In genomic region chr3:127498742-127499400, GRCm38 (mm10) we compare ENCODE assay signal across 8 mouse cellular contexts. TPM values are rescaled to one million over a fixed set of nuclear protein-coding genes. Genes with fewer than 3 reads are reported as not detected.
DNase-seq lines count a peak whose midpoint lies in the region; ATAC-seq lines count a peak whose summit lies in the region.

TSS of gene Ank2 (minus strand) at chr3:127499350.

- DNase-seq in thymus, postnatal 4 days = peak; percentile 15
- DNase-seq in thymus, postnatal 0 days (ENCODE audit: low spot score) = no peak
- peak; percentile 32 for DNase-seq in embryo, embryonic 11.5 days (ENCODE audit: low read depth, low spot score)
- no peak for DNase-seq in gonadal fat pad, adult 2 months (ENCODE audit: low read depth)
- DNase-seq in liver = peak; percentile 55

- H3K9ac ChIP-seq in kidney, embryonic 15.5 days = peak within 1 kb of the TSS; percentile 54
- peak within 1 kb of the TSS; percentile 84 for H3K9ac ChIP-seq in neural tube, embryonic 14.5 days (replicated peaks; ENCODE audit: low read depth, low read length)

- H3K36me3 ChIP-seq in kidney, embryonic 15.5 days = no peaks in the 10 kb centered on the region
- H3K36me3 ChIP-seq in neural tube, embryonic 14.5 days (ENCODE audit: control insufficient read depth, insufficient read depth, low read length) = no peaks in the 10 kb centered on the region

- H3K27ac ChIP-seq in kidney, embryonic 15.5 days = no peak within 1 kb of the TSS
- H3K27ac ChIP-seq in neural tube, embryonic 14.5 days (ENCODE audit: low read depth, low read length) = peak within 1 kb of the TSS; percentile 66

- ATAC-seq in kidney, embryonic 15.5 days (replicated peaks; ENCODE audit: low FRiP score) = peak; percentile 92
- peak; percentile 87 for ATAC-seq in neural tube, embryonic 14.5 days (ENCODE audit: low read depth)
- ATAC-seq in monocyte, adult 5-6 weeks (replicated peaks; ENCODE audit: insufficient number of reproducible peaks, low FRiP score, low TSS enrichment, poor library complexity, severe bottlenecking) = no peak

- peak within 1 kb of the TSS; percentile 62 for H3K4me3 ChIP-seq in kidney, embryonic 15.5 days (replicated peaks)
- peak within 1 kb of the TSS; percentile 76 for H3K4me3 ChIP-seq in neural tube, embryonic 14.5 days (ENCODE audit: low read depth, low read length)

- H3K4me2 ChIP-seq in kidney, embryonic 15.5 days = peak within 1 kb of the TSS; percentile 100
- peak within 1 kb of the TSS; percentile 98 for H3K4me2 ChIP-seq in neural tube, embryonic 14.5 days (ENCODE audit: low read depth, low read length)

- peaks cover 17% of the 10 kb centered on the region for H3K4me1 ChIP-seq in kidney, embryonic 15.5 days
- H3K4me1 ChIP-seq in neural tube, embryonic 14.5 days (ENCODE audit: control insufficient read depth, insufficient read depth, low read length) = peaks cover 6% of the 10 kb centered on the region; the same call in 1 of the 2 replicates

- under 1% methylated on average over 62 of the region's 62 CpGs for WGBS in kidney, embryonic 15.5 days
- WGBS in neural tube, embryonic 14.5 days = under 1% methylated on average over 56 of the region's 62 CpGs

- H3K27me3 ChIP-seq in kidney, embryonic 15.5 days = peaks cover 41% of the 10 kb centered on the region
- H3K27me3 ChIP-seq in neural tube, embryonic 14.5 days (ENCODE audit: control insufficient read depth, insufficient read depth, low read length) = no peaks in the 10 kb centered on the region; the same call in 1 of the 2 replicates

- H3K9me3 ChIP-seq in kidney, embryonic 15.5 days (replicated peaks) = no peaks in the 10 kb centered on the region
- no peaks in the 10 kb centered on the region for H3K9me3 ChIP-seq in neural tube, embryonic 14.5 days (ENCODE audit: control insufficient read depth, low read length)

RNA-seq across cellular contexts. Expression of gene Ank2, which starts in this region (rescaled TPM):
- 1.3 TPM in 2 replicates for polyA plus RNA-seq in thymus, postnatal 0 days (2015; fragmentation: Nextera tagmentation; extraction: Ambion mirVana)
- polyA plus RNA-seq in gonadal fat pad, adult 2 months (2012; rRNA removed) = 17.4 and 18.7 TPM in 2 replicates
- 11.1 and 12.2 TPM in 2 replicates for polyA plus RNA-seq in kidney, embryonic 15.5 days (2015; fragmentation: Nextera tagmentation; extraction: Ambion mirVana)
- 209 and 231 TPM in 2 replicates for polyA plus RNA-seq in neural tube, embryonic 14.5 days (2014; fragmentation: Nextera tagmentation; extraction: Ambion mirVana)
- total RNA-seq in monocyte, adult 5-6 weeks (2017) = not detected in 3 replicates

Comparison
In these comparisons a context has a peak if more than half of its experiments do, and no peak if none do; other contexts are left out.
1. RNA of gene Ank2 (polyA plus RNA-seq): 209 to 231 TPM in neural tube, embryonic 14.5 days; 17.4 to 18.7 TPM in gonadal fat pad, adult 2 months, 11.1 to 12.2 TPM in kidney, embryonic 15.5 days and 1.3 TPM in thymus, postnatal 0 days; every median in the first group is over 10 times any median in the second.
2. DNase-seq: peak in thymus, postnatal 4 days (single experiment), embryo, embryonic 11.5 days (single experiment) and liver (single experiment); none in thymus, postnatal 0 days (single experiment) and gonadal fat pad, adult 2 months (single experiment).